Mouse (Mus musculus): Measurements from ENCODE around the gene Olfr548-ps1.

GRCm38 (mm10) chr7:102591786-102592185 is 51.1 kb downstream of the Olfr548-ps1 start, which contains the start of gene Olfr551:
- no peak for TF ChIP-seq CTCF (IDR thresholded peaks at IDR 0.05; ENCODE audit: low read depth, low read length)
- TF ChIP-seq POLR2A (IDR thresholded peaks at IDR 0.05; ENCODE audit: borderline replicate concordance, low read depth, low read length) = no peak

All from bone marrow macrophage, adult 2 months (primary cell).